Mouse (Mus musculus): ENCODE measurements at regions not wholly inside any gene's neighbourhood (a gene's known extent, or its start where the extent isn't known, plus 50 kb on each side); places are given as distances from the start of the nearest gene placed in this dataset.
"Not testable (repeated sequence)": the region's sequence is repeated elsewhere in the genome, so short reads cannot be mapped to it uniquely, and the experiment has no call there.

DNA sequence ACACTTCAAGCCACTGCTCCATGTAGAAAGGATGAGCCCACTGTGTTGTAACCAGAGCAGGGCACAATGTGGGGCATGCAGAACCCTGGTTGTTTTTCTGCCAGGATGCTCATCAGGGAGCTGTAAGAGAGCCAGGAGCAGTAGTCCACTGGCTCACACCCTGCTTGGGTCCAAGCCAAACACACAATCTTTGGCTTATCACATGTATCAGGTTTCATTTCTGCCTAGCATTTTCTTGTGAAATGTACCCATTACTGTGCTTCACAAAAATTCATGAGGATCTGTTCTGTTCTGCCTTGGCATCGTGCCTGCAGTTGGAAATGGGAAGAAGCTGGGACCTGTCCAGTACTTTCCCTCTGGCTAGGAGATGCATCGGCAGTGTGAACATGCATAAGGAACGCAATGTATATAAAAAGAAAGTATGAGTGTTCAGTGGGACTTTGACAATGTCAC, 491.6 kb upstream of the Igfbp3 start:
- Histone ChIP-seq H3K9me3 (no peaks in the 10 kb centered on the region), H3K27ac (no peak overlapping the region), H3K4me1 (no peaks in the 10 kb centered on the region), H3K27me3 (replicated peaks) (no peaks in the 10 kb centered on the region), H3K4me2 (replicated peaks) (no peak overlapping the region), H3K36me3 (no peaks in the 10 kb centered on the region), H3K4me3 (no peak overlapping the region), H3K9ac (no peak overlapping the region)
- no peak for ATAC-seq (ENCODE audit: low FRiP score, low read depth)
- WGBS = 86% methylated on average over 3 of the region's 3 CpGs

DNA sequence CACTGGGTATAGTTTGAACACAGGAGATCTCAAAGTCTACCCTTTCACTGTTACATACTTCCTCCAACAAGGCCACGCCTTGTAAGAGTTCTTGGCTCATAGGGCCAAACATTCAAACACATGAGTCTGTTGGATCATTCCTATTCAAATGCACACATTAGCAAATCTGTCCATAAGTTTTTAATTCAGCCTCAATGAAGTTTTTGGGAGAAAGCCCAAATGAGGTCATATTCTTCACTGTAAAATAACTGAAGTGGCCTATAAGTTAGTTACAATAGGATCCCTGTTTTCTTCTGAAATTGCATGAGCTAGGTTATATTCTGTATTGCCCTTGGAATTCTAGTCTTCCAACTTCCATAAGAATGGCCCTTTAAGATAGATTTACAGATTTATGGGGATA, 483.9 kb upstream of the Igfbp3 start:
- Histone ChIP-seq H3K9ac (no peak overlapping the region), H3K36me3 (no peaks in the 10 kb centered on the region), H3K4me2 (replicated peaks) (no peak overlapping the region), H3K9me3 (no peaks in the 10 kb centered on the region), H3K4me3 (no peak overlapping the region), H3K4me1 (no peaks in the 10 kb centered on the region), H3K27ac (no peak overlapping the region), H3K27me3 (replicated peaks) (no peaks in the 10 kb centered on the region)
- WGBS = 79% methylated on average over 1 of the region's 1 CpGs
- no peak for ATAC-seq (ENCODE audit: low FRiP score, low read depth)

DNA sequence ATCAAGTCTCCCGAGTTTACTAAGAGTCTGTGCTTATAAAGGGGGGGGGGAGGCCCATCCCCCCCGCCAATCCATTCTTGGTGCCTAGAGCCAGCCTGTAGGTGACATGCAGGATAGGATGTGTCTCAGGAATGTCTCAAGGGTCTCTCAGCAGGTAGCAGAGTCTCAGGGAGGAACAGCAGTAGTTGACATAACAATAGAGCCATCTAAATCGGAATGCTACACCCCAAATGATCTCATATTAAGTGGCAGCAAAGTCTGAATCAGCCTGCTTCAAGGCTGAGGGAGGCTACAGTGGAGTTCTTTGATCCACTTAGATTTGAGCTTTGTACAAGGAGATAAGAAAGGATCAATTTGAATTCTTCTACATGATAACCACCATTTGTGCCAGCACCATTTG, 476.0 kb upstream of the Igfbp3 start:
- H3K27ac ChIP-seq; H3K36me3 ChIP-seq; H3K9ac ChIP-seq; H3K4me3 ChIP-seq; H3K27me3 ChIP-seq (replicated peaks); H3K4me2 ChIP-seq (replicated peaks); H3K4me1 ChIP-seq; ATAC-seq (ENCODE audit: low FRiP score, low read depth); H3K9me3 ChIP-seq: not testable (repeated sequence)
- 61% methylated on average over 3 of the region's 3 CpGs for WGBS

DNA sequence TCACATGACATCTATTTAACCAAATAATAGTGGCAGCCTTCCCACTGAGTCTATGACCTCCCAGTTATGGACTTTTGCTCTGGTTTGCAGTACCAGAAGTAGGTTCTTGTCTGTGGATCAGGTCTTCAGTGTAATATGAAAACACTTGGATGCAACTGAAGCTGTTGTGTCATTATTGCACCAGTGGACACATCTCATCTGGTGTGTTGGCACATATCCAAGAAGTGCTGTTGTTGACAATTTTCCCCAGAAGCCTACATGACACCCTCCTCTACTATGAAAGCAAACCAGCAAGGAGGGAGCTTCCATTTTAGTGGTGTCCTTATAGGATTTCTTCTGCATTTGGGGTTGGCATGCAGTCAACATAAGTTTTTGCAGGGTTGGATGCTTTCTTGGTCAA, 459.1 kb upstream of the Igfbp3 start:
- H3K36me3 ChIP-seq = no peaks in the 10 kb centered on the region
- no peak overlapping the region for H3K4me2 ChIP-seq (replicated peaks)

DNA sequence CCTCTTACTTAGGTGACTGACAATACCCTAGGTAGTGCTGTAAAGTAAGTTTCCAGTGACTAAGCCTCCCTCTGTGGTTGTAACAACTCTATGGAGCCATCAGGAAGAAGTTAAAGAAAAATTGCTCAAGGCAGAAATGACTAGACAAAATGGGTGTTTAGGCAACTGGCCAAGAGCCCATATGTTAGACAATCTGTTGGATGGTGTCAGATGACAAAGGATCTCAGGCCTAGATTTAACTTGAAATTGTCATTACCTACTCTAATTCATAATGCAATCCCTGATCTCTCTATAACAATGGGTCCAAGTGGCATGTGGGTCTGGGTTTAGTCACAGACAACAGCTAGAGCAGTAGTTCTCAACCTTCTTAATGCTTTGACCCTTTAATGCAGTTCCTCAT, 416.9 kb upstream of the Igfbp3 start:
- H3K9me3 ChIP-seq = no peaks in the 10 kb centered on the region
- no peak overlapping the region for H3K4me3 ChIP-seq
- no peak overlapping the region for H3K9ac ChIP-seq
- H3K36me3 ChIP-seq = no peaks in the 10 kb centered on the region
- H3K4me2 ChIP-seq (replicated peaks) = no peak overlapping the region
- H3K27me3 ChIP-seq (replicated peaks) = no peaks in the 10 kb centered on the region
- H3K4me1 ChIP-seq = no peaks in the 10 kb centered on the region
- no peak for ATAC-seq (ENCODE audit: low FRiP score, low read depth)
- no peak overlapping the region for H3K27ac ChIP-seq

More for the DNA sequence above, 459.1 kb upstream of the Igfbp3 start:
- no peaks in the 10 kb centered on the region for H3K27me3 ChIP-seq (replicated peaks)
- H3K9me3 ChIP-seq = no peaks in the 10 kb centered on the region
- no peak overlapping the region for H3K4me3 ChIP-seq
- H3K9ac ChIP-seq = no peak overlapping the region
- H3K27ac ChIP-seq = no peak overlapping the region
- H3K4me1 ChIP-seq = no peaks in the 10 kb centered on the region
- ATAC-seq (ENCODE audit: low FRiP score, low read depth) = no peak

DNA sequence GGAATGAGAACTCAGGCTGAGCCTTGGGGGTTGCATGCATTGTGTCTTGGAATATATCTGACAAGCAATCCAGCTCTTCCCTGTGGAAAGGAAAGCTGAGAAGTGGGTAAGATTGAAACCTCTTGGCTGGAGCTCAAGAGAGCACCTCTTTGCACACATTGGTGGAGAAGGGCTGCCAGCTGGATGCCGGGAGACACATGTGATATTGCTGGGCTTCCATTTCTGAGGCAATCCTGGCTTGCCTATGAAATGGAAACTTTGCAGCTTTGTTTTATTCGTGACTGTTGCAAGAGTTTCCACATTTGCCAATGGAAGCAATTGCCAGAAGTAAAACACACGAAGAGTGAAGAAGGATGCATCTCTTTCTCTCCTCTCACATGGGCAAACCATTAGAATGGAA, 411.5 kb upstream of the Igfbp3 start:
- no peaks in the 10 kb centered on the region for H3K36me3 ChIP-seq
- H3K4me3 ChIP-seq = no peak overlapping the region
- no peak overlapping the region for H3K9ac ChIP-seq
- WGBS = 77% methylated on average over 3 of the region's 3 CpGs
- no peak overlapping the region for H3K4me2 ChIP-seq (replicated peaks)
- H3K9me3 ChIP-seq = no peaks in the 10 kb centered on the region
- ATAC-seq (ENCODE audit: low FRiP score, low read depth) = no peak
- H3K27me3 ChIP-seq (replicated peaks) = no peaks in the 10 kb centered on the region
- no peaks in the 10 kb centered on the region for H3K4me1 ChIP-seq
- no peak overlapping the region for H3K27ac ChIP-seq

DNA sequence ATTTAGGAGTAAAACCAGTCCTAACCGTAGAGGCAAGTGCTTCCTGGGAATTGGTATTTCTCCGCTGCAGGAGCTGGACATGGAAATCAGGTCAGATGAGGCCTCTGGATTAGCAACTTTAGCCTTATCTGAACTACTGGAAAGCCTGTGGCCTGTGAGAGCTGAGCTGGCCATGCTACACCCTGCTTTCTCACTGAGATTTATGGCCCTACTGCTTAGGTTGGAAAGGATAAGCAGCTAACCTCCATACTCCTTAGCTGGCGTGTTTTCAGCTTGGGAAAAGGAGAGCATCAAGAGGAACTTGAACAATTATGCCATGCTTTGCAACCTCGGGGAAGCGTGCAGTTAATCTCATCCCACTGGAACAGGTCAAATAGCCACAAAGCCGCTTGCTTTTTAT, 406.6 kb upstream of the Igfbp3 start:
- Histone ChIP-seq H3K27me3 (replicated peaks) (no peaks in the 10 kb centered on the region), H3K4me1 (no peaks in the 10 kb centered on the region), H3K9me3 (no peaks in the 10 kb centered on the region), H3K27ac (no peak overlapping the region), H3K4me3 (no peak overlapping the region), H3K9ac (no peak overlapping the region), H3K36me3 (no peaks in the 10 kb centered on the region), H3K4me2 (replicated peaks) (no peak overlapping the region)
- WGBS = 78% methylated on average over 6 of the region's 6 CpGs
- no peak for ATAC-seq (ENCODE audit: low FRiP score, low read depth)

DNA sequence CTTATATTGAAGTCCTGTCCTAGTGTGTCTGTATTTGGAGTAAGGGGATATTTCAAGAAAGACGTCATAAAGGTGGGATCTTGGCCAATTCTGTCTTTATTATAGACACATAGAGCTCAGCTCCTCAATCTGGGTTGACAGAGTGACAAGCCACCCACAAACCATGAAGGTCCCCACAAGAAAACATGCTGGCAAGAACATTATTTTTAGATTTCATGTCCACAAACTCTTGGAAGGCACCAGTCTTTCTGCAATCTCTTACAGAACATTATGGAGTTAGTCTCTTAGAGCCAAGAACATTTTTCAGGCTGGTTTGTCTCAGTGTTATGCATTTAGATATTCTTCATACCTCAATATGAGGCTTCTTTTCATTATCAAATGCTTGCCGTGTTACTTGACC, 397.0 kb upstream of the Igfbp3 start:
- Histone ChIP-seq H3K4me1 (no peaks in the 10 kb centered on the region), H3K9ac (no peak overlapping the region), H3K4me3 (no peak overlapping the region), H3K9me3 (no peaks in the 10 kb centered on the region), H3K27ac (no peak overlapping the region), H3K36me3 (no peaks in the 10 kb centered on the region), H3K4me2 (replicated peaks) (no peak overlapping the region), H3K27me3 (replicated peaks) (no peaks in the 10 kb centered on the region)
- ATAC-seq (ENCODE audit: low FRiP score, low read depth) = no peak
- WGBS = 82% methylated on average over 2 of the region's 2 CpGs

DNA sequence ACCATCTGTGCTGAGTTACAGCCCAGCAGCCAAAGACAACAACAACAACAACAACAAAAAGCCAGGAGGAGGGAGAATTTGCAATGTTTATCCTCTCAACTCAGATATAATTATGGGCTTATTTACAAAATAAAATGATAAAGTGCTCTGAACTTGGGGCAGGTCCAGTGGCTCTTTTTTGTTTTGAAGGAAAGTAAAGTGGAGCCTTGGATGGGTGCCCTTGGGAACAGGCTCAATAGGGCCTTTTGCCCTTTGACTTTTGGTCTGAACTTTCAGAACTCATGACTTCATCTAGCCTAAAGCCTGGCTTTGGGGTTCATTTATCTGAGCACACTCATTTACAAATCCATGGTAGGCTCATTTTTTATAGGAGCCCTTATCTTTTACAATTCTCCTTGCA, 396.2 kb upstream of the Igfbp3 start:
- Histone ChIP-seq H3K4me2 (replicated peaks) (no peak overlapping the region), H3K9ac (no peak overlapping the region), H3K27ac (no peak overlapping the region), H3K4me1 (no peaks in the 10 kb centered on the region), H3K4me3 (no peak overlapping the region), H3K27me3 (replicated peaks) (no peaks in the 10 kb centered on the region), H3K36me3 (no peaks in the 10 kb centered on the region), H3K9me3 (no peaks in the 10 kb centered on the region)
- no peak for ATAC-seq (ENCODE audit: low FRiP score, low read depth)

DNA sequence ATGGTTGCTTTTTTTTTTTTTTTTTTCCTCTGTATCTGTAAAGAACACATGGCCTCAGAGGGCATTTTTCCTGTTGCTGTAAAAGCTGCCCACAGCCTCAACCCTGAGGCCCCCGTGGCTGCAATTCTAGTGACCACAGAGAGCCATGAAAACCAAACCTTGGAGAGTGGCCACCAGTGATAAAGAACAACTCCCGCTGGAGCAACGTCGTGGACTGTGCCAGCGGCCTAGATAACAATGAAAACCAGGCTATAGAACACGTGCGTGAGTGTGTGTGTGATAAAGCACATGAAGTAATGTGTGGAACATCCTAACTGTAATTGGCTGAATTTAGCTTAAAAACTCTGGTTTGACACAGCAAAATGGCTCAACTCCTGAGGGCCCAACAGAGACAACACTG, 392.9 kb upstream of the Igfbp3 start:
- H3K27me3 ChIP-seq (replicated peaks) = no peaks in the 10 kb centered on the region
- WGBS = 88% methylated on average over 7 of the region's 7 CpGs
- H3K36me3 ChIP-seq = no peaks in the 10 kb centered on the region
- H3K9me3 ChIP-seq = no peaks in the 10 kb centered on the region
- no peaks in the 10 kb centered on the region for H3K4me1 ChIP-seq
- no peak overlapping the region for H3K9ac ChIP-seq
- ATAC-seq (ENCODE audit: low FRiP score, low read depth) = no peak
- no peak overlapping the region for H3K4me3 ChIP-seq
- H3K4me2 ChIP-seq (replicated peaks) = no peak overlapping the region
- no peak overlapping the region for H3K27ac ChIP-seq

DNA sequence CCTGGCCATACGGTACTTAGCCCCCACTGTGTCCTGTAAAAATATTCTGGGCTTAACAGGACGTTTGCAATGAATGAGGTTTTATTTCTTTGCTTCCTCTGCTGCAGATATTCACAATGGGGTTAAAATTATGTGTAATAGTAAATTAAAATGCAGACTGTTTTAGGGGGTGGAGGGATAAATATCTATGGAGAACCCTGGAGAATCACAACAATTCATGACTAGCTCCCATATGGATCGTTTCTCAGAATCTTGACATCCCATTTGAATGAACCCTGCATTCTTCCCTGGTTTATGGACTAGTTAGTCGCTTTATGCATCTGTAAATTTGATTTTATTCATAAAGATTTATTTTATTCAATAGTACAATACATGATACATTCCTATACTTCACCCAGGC, 378.3 kb upstream of the Igfbp3 start:
- Histone ChIP-seq H3K4me1 (no peaks in the 10 kb centered on the region), H3K27me3 (replicated peaks) (no peaks in the 10 kb centered on the region), H3K27ac (no peak overlapping the region), H3K9me3 (no peaks in the 10 kb centered on the region), H3K9ac (no peak overlapping the region), H3K4me2 (replicated peaks) (no peak overlapping the region), H3K4me3 (no peak overlapping the region), H3K36me3 (no peaks in the 10 kb centered on the region)
- ATAC-seq (ENCODE audit: low FRiP score, low read depth) = no peak
- WGBS = 78% methylated on average over 4 of the region's 4 CpGs

DNA sequence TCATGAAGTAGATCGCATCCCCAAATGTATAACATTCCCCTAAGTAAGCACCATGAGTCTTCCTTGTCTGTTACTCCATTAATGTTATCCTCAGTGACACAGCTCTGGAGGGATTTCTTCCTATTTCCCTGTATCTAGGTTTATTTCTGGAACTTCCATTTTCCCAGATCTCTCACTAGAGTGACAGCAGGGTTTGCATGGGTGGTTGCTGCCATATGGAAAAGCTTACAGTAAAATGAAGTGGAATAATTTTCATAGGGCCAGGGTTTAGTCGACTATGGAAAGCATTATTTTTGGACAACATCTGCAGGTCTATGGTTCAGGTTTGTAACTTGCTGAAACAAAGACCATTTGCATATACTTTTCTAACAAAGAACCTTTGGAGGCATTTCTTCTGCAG, 369.6 kb upstream of the Igfbp3 start:
- Histone ChIP-seq H3K4me2 (replicated peaks) (no peak overlapping the region), H3K27ac (no peak overlapping the region), H3K4me3 (no peak overlapping the region), H3K9me3 (no peaks in the 10 kb centered on the region), H3K27me3 (replicated peaks) (no peaks in the 10 kb centered on the region), H3K36me3 (no peaks in the 10 kb centered on the region), H3K9ac (no peak overlapping the region), H3K4me1 (no peaks in the 10 kb centered on the region)
- no peak for ATAC-seq (ENCODE audit: low FRiP score, low read depth)
- 91% methylated on average over 2 of the region's 2 CpGs for WGBS

DNA sequence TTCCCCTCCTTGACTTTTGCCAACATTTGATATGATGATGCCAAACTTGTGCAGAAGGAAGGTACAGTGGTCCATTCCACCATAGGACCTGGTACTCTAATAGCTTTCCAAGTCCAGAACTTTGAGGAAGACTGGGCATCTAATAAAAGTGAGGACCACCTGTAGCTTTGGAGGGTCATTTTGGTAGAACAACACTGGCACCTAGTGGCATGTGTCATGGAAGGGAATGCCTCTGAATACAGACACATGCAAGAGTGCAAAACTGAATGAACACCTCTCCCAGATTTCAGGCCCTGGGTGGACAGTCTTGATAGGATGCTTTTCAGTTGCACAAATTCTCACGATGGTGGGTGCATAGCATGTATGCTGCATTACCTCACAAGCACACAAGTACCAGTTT, 354.8 kb upstream of the Igfbp3 start:
- Histone ChIP-seq H3K27ac (no peak overlapping the region), H3K4me1 (no peaks in the 10 kb centered on the region), H3K27me3 (replicated peaks) (no peaks in the 10 kb centered on the region), H3K9ac (no peak overlapping the region), H3K4me3 (no peak overlapping the region), H3K4me2 (replicated peaks) (no peak overlapping the region), H3K9me3 (no peaks in the 10 kb centered on the region), H3K36me3 (no peaks in the 10 kb centered on the region)
- WGBS = 78% methylated on average over 1 of the region's 1 CpGs
- ATAC-seq (ENCODE audit: low FRiP score, low read depth) = no peak

DNA sequence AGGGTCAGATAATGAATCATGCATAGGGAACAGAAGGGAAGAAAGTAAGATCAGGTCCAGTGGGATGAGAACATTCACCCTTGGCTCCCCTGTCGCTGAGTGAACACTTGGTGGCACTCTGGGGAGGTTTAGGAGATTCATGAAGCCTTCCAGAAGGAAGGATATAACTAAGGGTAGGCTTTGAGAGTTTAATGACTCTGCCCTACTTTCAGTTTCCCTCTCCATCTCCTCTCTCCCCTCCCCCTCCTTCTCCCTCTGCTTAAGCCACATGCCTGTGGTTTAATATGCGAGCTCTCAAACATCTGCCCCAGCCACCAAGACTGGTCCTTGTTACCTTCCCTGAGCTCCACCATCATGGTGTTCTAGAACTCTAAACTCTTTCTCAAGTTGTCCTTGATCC, 348.3 kb upstream of the Igfbp3 start:
- H3K9ac ChIP-seq = no peak overlapping the region
- no peaks in the 10 kb centered on the region for H3K9me3 ChIP-seq
- H3K27me3 ChIP-seq (replicated peaks) = no peaks in the 10 kb centered on the region
- no peak overlapping the region for H3K4me2 ChIP-seq (replicated peaks)
- H3K4me3 ChIP-seq = no peak overlapping the region
- no peaks in the 10 kb centered on the region for H3K36me3 ChIP-seq
- WGBS = 51% methylated on average over 2 of the region's 2 CpGs
- ATAC-seq (ENCODE audit: low FRiP score, low read depth) = no peak
- no peaks in the 10 kb centered on the region for H3K4me1 ChIP-seq
- H3K27ac ChIP-seq = no peak overlapping the region
